Mouse (Mus musculus): ENCODE measurements around the gene Oas1f.

DNA sequence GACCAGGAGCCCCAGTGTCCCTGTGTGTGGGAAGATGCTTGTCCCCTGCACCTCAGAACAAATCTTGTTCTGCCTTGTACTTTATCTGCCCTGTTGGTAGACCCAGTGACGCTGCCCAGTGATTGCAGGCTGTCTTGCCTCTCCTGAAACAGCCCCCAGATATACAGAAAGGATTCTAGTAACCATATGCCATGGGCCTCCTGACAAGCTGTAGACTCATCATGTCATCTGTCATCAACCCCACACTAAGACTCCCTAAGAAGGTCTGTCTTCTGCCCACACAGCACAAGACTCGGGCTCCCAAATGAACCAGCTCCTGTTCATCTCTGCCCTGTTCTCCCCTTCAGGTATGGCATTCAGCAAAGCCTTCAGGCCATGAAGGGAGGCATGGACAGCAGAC is 12.1 kb downstream of the Oas1f start:
- TF ChIP-seq CTCF (IDR thresholded peaks at IDR 0.05; ENCODE audit: low read depth, low read length) (no peak), POLR2A (IDR thresholded peaks at IDR 0.05; ENCODE audit: borderline replicate concordance, low read depth, low read length) (no peak)
